Mouse (Mus musculus) hindbrain, embryonic 14.5 days (tissue): ENCODE measurements at regions not wholly inside any gene's neighbourhood (a gene's known extent, or its start where the extent isn't known, plus 50 kb on each side); places are given as distances from the start of the nearest gene placed in this dataset.

ENCODE experiments used
- ATAC-seq: fragments of 200-750 bp; cut with Nextera tagmentation; 2 replicates; pipeline ENCODE4 v1.8.0; 2017; ENCODE audit warnings: moderate number of reproducible peaks, mild to moderate bottlenecking, moderate TSS enrichment, moderate library complexity; ENCODE audit not compliant: low FRiP score
- DNase-seq: peaks from one replicate; pipeline ENCODE4 v3.0.0-alpha.2; 2015; ENCODE audit warnings: low spot score
- H3K27ac ChIP-seq: fragments of 300-500 bp; sonication (generic); 2 replicates; pipeline ENCODE4 v1.5.1; 2014; ENCODE audit warnings: mild to moderate bottlenecking, moderate library complexity
- H3K27me3 ChIP-seq: fragments of 300-500 bp; sonication (generic); 2 replicates; pipeline ENCODE4 v1.6.1; 2014; ENCODE audit warnings: mild to moderate bottlenecking, low read length, mixed read lengths; ENCODE audit not compliant: control insufficient read depth, insufficient read depth
- H3K36me3 ChIP-seq: fragments of 300-500 bp; sonication (generic); replicated peaks from 2 replicates; pipeline ENCODE4 v1.6.1; 2014; ENCODE audit not compliant: control insufficient read depth, insufficient read depth
- H3K4me1 ChIP-seq: fragments of 300-500 bp; sonication (generic); replicated peaks from 2 replicates; pipeline ENCODE4 v1.6.1; 2014; ENCODE audit warnings: antibody characterized with exemption, low read length, mixed read lengths; ENCODE audit not compliant: control insufficient read depth, insufficient read depth
- H3K4me2 ChIP-seq: fragments of 300-500 bp; sonication (generic); replicated peaks from 2 replicates; pipeline ENCODE4 v1.6.1; 2014; ENCODE audit warnings: mild to moderate bottlenecking, moderate library complexity
- H3K4me3 ChIP-seq: fragments of 300-500 bp; sonication (generic); replicated peaks from 2 replicates; pipeline ENCODE4 v1.5.1; 2014; ENCODE audit warnings: mild to moderate bottlenecking, low read length
- H3K9ac ChIP-seq: fragments of 300-500 bp; sonication (generic); 2 replicates; pipeline ENCODE4 v1.6.1; 2014
- H3K9me3 ChIP-seq: fragments of 300-500 bp; sonication (generic); 2 replicates; pipeline ENCODE4 v1.6.1; 2016; ENCODE audit warnings: low read length; ENCODE audit not compliant: control insufficient read depth
- WGBS: fragments of 180-500 bp; shearing (Covaris S2); extraction: QIAGEN DNeasy Blood & Tissue Kit; methylation state at CpG from one replicate; pipeline ENCODE4 v1.1.7; 2014; 5-methylcytosine and 5-hydroxymethylcytosine counted together

DNA sequence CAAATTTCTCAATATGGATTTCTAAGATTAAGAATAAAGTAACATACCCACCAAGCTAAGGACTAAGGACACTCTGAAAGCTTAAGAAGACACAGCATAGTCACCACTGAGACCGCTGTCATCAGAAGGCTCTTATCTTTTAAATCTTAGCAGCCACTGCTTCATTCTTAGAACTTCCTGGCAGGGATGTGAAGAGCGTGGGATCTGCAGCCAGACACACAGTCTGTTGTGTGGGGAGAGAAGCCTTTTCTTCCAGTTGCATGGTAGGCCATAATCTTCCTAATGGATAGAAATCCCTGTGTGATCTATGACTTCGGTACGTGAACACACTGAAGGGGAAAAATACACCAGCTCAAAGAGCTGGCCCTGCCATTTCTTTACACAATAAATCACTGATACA lies 178.8 kb upstream of the AI593442 start:
- Histone ChIP-seq H3K4me1 (no peaks in the 10 kb centered on the region), H3K27ac (no peak overlapping the region), H3K4me2 (no peak overlapping the region), H3K4me3 (no peak overlapping the region), H3K27me3 (no peaks in the 10 kb centered on the region), H3K9ac (no peak overlapping the region), H3K9me3 (0 out of 2 replicates have a peak, but pooled peaks cover 4% of the 10 kb centered on the region), H3K36me3 (no peaks in the 10 kb centered on the region)
- DNase-seq (no peak), ATAC-seq (no peak)
- WGBS, result 72% methylated on average over 4 of the region's 4 CpGs

DNA sequence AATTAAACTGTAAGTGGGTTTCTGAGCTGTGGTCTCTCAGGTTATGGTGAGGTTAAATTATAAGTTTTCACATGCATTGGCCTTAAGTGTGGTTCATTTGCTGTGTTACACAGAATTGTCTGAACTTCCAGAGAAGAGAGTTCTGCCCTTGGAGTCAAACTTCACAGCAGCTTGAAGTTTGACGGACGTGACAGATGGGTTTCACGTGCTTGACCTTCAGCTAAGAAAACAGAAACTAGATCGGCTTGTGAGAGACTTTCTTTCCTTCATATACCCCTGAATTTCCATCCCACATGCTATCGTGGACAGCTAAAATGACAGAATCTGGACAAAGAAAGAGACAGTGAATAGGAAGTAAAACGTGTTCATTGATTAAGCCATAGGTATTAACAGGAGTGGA lies 173.8 kb upstream of the AI593442 start:
- Histone ChIP-seq H3K27ac (no peak overlapping the region), H3K9me3 (no peaks in the 10 kb centered on the region), H3K36me3 (no peaks in the 10 kb centered on the region), H3K4me1 (no peaks in the 10 kb centered on the region), H3K27me3 (no peaks in the 10 kb centered on the region), H3K4me2 (no peak overlapping the region), H3K4me3 (no peak overlapping the region), H3K9ac (no peak overlapping the region)
- 78% methylated on average over 6 of the region's 6 CpGs for WGBS
- DNase-seq (no peak), ATAC-seq (no peak)

GRCm38 (mm10) chr9:52850552-52850951 lies 171.0 kb upstream of the AI593442 start:
- H3K4me2 ChIP-seq, result no peak overlapping the region
- H3K36me3 ChIP-seq, result no peaks in the 10 kb centered on the region
- H3K27ac ChIP-seq, result no peak overlapping the region
- no peaks in the 10 kb centered on the region for H3K4me1 ChIP-seq
- WGBS, result 92% methylated on average over 2 of the region's 2 CpGs
- H3K9me3 ChIP-seq, result no peaks in the 10 kb centered on the region
- H3K9ac ChIP-seq, result no peak overlapping the region
- H3K27me3 ChIP-seq, result no peaks in the 10 kb centered on the region
- ATAC-seq (no peak), DNase-seq (no peak)
- no peak overlapping the region for H3K4me3 ChIP-seq

GRCm38 (mm10) chr9:52849931-52850330 lies 170.4 kb upstream of the AI593442 start:
- no peaks in the 10 kb centered on the region for H3K4me1 ChIP-seq
- ATAC-seq (no peak), DNase-seq (no peak)
- H3K27ac ChIP-seq, result no peak overlapping the region
- H3K36me3 ChIP-seq, result no peaks in the 10 kb centered on the region
- no peak overlapping the region for H3K9ac ChIP-seq
- H3K27me3 ChIP-seq, result no peaks in the 10 kb centered on the region
- H3K4me3 ChIP-seq, result no peak overlapping the region
- WGBS, result 76% methylated on average over 3 of the region's 3 CpGs
- no peaks in the 10 kb centered on the region for H3K9me3 ChIP-seq
- no peak overlapping the region for H3K4me2 ChIP-seq

DNA sequence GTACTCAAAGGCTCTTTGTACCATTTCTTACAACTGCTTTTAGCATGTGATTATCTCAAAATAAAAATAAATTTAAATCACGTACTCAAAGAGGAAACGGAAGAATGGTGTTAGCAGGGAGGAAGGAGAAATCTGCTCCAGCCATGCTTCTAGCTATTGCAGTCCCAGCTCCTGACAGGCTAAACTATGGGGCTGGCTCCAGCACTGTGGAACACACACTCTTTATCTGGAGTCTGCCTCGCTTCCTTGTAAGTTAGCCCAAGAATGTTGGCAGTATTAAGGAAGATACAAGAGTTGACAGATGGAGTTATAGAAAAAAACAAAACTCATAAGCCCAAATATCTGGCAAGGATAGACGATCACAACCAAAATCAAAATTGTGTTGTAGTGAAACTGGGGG lies 161.5 kb upstream of the AI593442 start:
- Histone ChIP-seq H3K27ac (no peak overlapping the region), H3K36me3 (no peaks in the 10 kb centered on the region)

GRCm38 (mm10) chr9:52839996-52840395 lies 160.4 kb upstream of the AI593442 start:
- no peak overlapping the region for H3K9ac ChIP-seq
- no peak overlapping the region for H3K4me2 ChIP-seq
- no peaks in the 10 kb centered on the region for H3K4me1 ChIP-seq
- no peak overlapping the region for H3K4me3 ChIP-seq
- ATAC-seq, result no peak
- no peaks in the 10 kb centered on the region for H3K36me3 ChIP-seq
- DNase-seq, result no peak
- no peak overlapping the region for H3K27ac ChIP-seq
- H3K27me3 ChIP-seq, result no peaks in the 10 kb centered on the region
- no peaks in the 10 kb centered on the region for H3K9me3 ChIP-seq

More for the DNA sequence above, 161.5 kb upstream of the AI593442 start:
- H3K4me3 ChIP-seq, result no peak overlapping the region
- ATAC-seq, result no peak
- 92% methylated on average over 4 of the region's 4 CpGs for WGBS
- H3K4me1 ChIP-seq, result no peaks in the 10 kb centered on the region
- no peak overlapping the region for H3K4me2 ChIP-seq
- H3K9ac ChIP-seq, result no peak overlapping the region
- DNase-seq, result no peak
- H3K27me3 ChIP-seq, result no peaks in the 10 kb centered on the region
- H3K9me3 ChIP-seq, result no peaks in the 10 kb centered on the region

- Histone ChIP-seq H3K4me1 (no peaks in the 10 kb centered on the region), H3K4me3 (no peak overlapping the region), H3K9ac (no peak overlapping the region), H3K27me3 (no peaks in the 10 kb centered on the region), H3K4me2 (no peak overlapping the region), H3K36me3 (no peaks in the 10 kb centered on the region), H3K27ac (no peak overlapping the region), H3K9me3 (no peaks in the 10 kb centered on the region)
- no peak for DNase-seq
- ATAC-seq, result no peak
- 88% methylated on average over 6 of the region's 6 CpGs for whole genome bisulfite sequencing
Observed at GRCm38 (mm10) chr9:52836151-52836630, 156.6 kb upstream of the AI593442 start.

DNA sequence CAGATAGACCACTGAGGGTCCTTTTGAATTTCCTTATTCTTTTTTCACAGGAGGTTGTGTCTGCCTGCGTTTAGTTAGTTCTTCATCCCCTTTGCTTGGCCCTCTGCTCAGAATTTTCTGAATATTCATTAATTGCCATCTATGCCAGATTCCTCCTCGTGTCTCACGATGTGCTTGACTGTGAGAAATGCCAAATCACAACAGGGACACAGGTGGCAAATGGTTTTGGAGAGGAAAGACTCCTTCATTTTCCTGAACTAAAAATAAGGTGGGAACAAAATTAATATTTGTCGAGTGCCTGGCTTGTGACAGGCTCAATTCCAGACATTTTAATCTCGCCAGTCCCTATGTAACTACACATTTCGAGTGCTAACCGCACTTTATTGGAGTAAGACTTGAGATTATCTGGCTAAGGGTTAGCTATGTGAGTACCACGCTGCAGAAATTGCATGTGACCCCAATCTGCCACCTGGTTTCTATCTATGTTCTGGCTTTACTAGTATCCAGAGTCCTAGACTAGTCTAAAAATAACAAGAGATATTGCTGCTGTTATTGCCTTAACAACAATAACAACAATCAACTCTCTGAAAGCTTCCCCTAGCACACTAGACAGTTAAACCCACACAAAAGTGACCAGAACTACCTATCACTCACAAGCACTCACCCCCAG lies 156.0 kb upstream of the AI593442 start:
- DNase-seq, result no peak
- WGBS, result 84% methylated on average over 8 of the region's 8 CpGs
- H3K36me3 ChIP-seq, result no peaks in the 10 kb centered on the region

DNA sequence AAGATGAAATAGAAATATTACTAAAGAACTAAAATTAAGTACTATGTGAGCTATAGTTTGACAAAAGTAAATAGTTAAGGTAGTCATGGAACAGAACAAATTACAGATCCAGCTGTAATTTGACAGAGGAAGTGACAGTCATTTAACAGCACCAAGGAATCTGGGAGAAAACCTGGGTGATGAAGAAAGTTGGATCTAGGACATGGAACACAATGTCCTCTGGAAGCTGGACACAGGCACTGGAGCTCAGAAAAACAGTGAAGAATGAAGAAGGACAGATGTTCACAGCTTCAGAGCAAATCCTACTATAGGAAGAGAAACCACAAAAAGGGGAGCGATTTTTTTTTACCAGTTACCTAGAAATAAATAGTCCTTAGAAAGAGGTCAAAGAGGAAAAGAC lies 147.2 kb upstream of the AI593442 start:
- WGBS, result 86% methylated on average over 1 of the region's 1 CpGs
- ATAC-seq (no peak), DNase-seq (no peak)
- H3K4me1 ChIP-seq, result no peaks in the 10 kb centered on the region
- H3K27me3 ChIP-seq, result no peaks in the 10 kb centered on the region
- H3K36me3 ChIP-seq, result no peaks in the 10 kb centered on the region
- no peak overlapping the region for H3K27ac ChIP-seq
- no peak overlapping the region for H3K9ac ChIP-seq
- H3K4me3 ChIP-seq, result no peak overlapping the region
- no peaks in the 10 kb centered on the region for H3K9me3 ChIP-seq
- H3K4me2 ChIP-seq, result no peak overlapping the region

More for the DNA sequence above, 156.0 kb upstream of the AI593442 start:
- H3K27me3 ChIP-seq, result no peaks in the 10 kb centered on the region
- H3K27ac ChIP-seq, result no peak overlapping the region
- no peak overlapping the region for H3K4me3 ChIP-seq
- H3K9me3 ChIP-seq, result no peaks in the 10 kb centered on the region
- no peaks in the 10 kb centered on the region for H3K4me1 ChIP-seq
- ATAC-seq, result no peak
- no peak overlapping the region for H3K4me2 ChIP-seq
- no peak overlapping the region for H3K9ac ChIP-seq

DNA sequence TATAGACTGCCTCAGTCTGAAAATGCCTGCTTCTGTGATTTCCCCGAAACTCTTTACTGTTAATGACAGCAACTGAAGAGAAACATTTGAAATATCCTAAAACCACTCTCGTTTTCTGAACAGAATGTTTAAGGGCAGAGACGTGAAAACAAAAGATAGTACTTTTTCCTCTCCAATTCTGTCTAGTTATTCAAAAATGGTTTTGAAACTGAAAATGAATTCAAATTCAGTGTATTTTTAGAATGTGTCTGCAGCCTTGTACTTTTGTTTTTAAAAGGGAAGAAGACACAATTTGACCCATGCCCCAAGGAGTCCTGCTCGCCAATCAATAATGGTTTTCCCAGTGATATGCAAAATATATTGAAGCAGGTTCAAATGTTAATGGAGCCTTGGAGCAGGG lies 136.7 kb upstream of the AI593442 start:
- Histone ChIP-seq H3K27me3 (no peaks in the 10 kb centered on the region), H3K4me2 (no peak overlapping the region), H3K9me3 (no peaks in the 10 kb centered on the region), H3K4me3 (no peak overlapping the region), H3K27ac (no peak overlapping the region), H3K9ac (no peak overlapping the region), H3K36me3 (no peaks in the 10 kb centered on the region), H3K4me1 (no peaks in the 10 kb centered on the region)
- no peak for ATAC-seq
- DNase-seq, result no peak
- WGBS, result 88% methylated on average over 4 of the region's 4 CpGs
